Mouse (Mus musculus) kidney, adult 8-10 months (tissue): ENCODE results near the gene Dennd2a.

Experiments used
- DNase-seq, 2 experiments: peaks; one replicate each; pipeline ENCODE4 v3.0.0; 2022

Gene Dennd2a

DNA sequence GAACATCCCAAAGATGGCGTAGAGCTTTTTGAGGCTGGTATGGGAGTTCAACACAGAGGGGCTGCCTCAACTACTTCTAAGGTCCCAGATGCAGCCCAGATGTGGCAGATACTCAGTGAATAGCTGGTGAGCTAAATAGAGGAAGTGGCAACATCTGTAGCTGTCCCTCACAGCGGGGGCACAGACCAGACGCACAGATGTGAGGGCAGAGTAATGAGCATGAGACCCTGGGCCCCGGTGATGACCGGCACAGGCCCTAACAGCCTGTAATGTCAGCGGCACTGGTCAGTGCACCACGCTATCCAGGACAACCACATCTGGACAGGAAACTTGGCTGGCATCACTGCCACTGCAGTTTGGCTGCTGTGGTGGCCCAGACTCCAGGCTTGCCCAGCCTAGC is 54.2 kb downstream of the Dennd2a start:
- DNase-seq: no peak

- no peak for DNase-seq
These were observed 60.5 kb downstream of the Dennd2a start for GRCm38 (mm10) chr6:39497165-39497564.

GRCm38 (mm10) chr6:39493129-39493714 is 64.4 kb downstream of the Dennd2a start:
- DNase-seq: peak in 1 of 2 experiments; percentile 5

GRCm38 (mm10) chr6:39492161-39492560 is 65.5 kb downstream of the Dennd2a start:
- no peak for DNase-seq

DNA sequence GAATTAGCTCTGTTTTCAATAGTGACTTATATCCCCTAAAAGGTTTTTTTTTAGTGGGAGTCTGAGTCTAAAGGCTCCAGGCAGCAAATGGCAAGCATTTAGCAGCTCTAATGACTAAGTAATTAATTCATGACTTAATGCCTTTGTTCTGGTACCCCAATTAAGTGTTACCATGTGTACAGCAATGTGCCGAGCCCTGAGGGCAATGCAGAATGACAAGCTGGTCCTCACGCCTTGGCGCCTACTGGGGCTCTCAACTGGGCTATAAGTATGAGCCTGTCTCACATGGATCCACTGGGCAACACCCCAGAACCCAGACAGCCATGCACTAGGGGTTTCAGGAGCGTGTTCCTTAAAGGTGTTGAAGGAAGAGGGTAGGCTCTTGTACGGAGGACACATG is 66.5 kb downstream of the Dennd2a start:
- DNase-seq: no peak

DNA sequence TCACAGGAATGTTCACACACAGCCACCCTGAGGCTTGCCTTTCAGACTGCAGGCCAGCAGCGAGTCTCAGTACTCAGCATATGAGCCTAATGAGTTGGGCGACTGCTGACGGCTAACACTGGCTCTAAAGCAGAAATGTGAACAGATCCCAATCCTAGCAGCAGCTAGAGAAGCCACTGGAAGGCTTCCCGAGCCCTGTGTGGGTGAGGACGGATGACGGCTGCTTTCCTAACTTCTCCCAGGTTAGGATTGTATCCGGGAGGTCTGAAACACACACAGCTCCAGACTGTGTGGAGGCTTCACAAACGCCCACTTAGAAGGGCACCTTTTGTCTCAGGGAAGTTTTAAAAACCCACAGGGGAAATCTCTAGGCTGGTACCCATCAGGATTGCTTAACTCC is 69.4 kb downstream of the Dennd2a start:
- DNase-seq: no peak

DNA sequence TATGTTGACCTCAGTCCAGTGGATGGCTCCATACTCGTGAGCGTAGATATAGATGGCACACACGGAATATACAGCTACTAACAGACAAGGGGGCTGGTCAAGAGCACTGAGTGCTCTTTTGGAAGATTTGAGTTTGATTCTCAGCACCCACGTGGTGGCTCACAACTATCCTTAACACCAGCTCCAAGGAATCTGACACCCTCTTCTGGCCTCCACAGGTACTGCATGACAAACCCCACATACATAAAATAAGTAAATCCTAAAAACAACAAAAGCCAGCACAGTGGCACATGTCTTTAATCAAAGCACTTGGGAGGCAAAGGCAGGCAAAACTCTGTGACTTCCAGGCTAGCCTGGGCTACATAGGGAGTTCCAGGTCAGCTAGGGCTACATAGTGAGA is 74.0 kb downstream of the Dennd2a start:
- DNase-seq: no peak

- no peak for DNase-seq
These were observed 79.0 kb downstream of the Dennd2a start for GRCm38 (mm10) chr6:39478509-39479150.

- DNase-seq: no peak
These were observed 81.0 kb downstream of the Dennd2a start for GRCm38 (mm10) chr6:39476617-39477016.

- no peak for DNase-seq
These were observed 83.2 kb downstream of the Dennd2a start for GRCm38 (mm10) chr6:39474424-39474823.

GRCm38 (mm10) chr6:39472837-39473236 is 84.8 kb downstream of the Dennd2a start:
- no peak for DNase-seq

GRCm38 (mm10) chr6:39472271-39472670 is 85.4 kb downstream of the Dennd2a start:
- no peak for DNase-seq

DNA sequence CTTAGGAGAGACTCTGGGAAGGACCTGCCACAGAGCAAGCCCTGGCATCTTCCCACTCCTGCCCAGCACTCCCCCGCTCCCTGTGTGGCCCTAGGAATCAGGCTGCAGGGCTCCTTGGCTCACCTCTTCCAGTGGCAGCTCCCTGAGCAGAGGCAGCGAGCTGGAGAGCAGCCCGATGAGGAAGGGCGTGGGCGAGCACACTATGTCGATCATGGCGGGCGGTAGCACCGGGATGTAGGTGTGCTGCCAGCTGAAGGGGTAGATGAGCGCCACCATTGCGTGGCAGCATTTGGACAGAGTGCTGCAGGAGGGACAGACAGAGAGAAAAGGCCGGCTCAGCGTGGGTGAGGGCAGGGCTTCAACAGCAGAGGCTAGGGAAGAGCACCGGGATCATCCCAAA is 87.6 kb downstream of the Dennd2a start:
- no peak for DNase-seq

GRCm38 (mm10) chr6:39469427-39469826 is 88.2 kb downstream of the Dennd2a start:
- no peak for DNase-seq

DNA sequence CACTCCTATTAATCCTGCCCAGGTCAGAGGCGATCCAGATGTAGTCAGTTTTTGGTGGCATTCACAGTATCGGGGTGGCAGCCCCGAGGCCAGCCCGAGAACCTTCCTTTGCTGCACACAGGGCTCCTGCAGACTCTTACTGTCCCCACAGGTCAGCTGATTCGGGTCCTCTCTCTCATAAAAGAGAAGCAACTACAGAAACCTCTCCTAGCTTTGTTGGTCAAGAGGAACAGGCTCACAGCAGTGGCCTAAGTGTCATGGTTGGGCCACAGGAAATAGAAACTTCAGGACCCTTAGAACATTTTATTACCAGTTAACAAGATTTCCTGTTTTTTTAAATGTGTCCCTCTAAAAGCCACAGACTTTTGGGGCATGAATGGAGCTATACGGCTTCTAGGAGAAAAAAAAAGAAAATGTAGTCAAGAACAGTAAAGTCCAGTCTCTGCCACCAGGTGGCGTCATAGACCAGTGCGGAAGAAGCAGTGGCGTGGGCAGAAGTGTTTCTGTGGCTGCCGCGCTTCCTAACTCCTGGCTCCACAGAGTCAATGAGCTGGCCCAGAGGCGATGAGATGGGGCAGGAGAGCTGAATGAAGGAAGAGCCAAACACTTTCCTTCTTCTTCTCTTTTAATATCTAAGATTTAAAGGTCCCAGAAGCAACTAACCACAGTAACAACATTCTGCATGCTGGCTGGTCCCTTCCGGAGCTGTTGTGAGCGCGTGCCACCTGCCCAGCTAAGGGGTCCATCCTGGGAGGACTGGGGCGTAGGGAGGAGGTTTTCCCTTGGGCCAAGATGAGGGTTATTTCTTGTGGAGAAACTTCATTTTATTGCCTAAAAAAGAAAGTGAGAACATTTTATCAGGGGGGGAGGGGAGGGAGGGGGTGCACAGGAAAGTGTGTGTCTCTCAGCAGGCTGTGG is 94.8 kb downstream of the Dennd2a start:
- peak; percentile 41 to 82 for DNase-seq

DNA sequence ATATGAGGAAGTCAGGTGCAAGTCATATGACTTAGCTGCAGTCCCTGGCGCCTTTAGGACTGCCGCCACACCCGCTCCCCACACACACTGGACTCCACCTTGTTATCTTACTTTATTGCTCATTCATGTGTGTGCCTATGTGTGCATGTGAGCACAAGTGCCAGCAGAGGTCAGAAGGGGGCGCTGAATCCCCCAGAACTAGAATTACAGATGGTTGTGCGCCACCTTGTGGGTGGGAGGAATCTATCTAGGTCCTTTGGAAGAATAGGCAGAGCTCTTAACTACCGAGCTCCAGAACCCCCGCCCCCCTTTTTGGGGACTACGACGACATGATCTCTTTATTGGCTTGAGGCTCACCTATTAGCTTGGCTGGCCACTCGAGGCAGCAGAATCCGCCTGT is 97.6 kb downstream of the Dennd2a start:
- DNase-seq: no peak

DNA sequence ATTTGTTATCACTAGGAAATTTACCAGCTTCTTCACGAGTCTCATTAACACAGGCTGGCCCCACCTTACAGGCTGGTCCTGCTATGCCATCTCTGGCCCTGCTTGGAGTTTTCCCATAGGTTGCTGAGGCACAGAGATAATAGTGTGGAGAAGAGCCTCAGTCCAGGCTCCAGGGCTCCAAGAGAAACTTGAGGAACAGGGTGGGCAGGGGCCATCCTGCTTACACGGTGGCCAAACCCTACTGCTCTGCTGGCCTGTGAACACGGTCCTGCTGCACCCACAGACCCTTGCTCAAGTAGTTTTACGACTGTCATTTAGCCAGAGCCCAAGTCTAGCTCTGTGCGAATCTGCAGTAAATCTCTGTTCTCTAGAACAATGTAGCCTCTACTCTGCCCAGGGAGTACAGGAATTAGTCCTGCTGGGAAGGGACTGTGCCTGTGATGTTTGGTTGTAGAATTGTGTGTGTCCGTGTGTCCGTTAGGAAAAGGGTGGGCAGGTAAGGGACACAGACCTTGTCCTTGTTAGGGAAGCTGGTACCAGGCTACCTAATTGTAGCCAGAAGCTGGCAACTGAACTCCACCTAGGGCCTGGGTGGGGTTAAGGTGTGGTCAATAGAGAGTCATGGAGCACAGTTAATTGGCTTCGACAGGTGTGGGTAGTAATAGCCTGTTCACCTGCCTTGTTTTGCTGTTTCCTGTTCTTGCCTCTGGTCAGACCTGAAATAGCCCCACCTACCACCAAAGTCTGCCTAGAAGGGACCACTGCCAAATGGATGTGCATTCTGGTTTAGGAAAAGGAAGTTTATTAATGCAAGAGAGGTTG is 102.1 kb downstream of the Dennd2a start:
- no peak for DNase-seq

DNA sequence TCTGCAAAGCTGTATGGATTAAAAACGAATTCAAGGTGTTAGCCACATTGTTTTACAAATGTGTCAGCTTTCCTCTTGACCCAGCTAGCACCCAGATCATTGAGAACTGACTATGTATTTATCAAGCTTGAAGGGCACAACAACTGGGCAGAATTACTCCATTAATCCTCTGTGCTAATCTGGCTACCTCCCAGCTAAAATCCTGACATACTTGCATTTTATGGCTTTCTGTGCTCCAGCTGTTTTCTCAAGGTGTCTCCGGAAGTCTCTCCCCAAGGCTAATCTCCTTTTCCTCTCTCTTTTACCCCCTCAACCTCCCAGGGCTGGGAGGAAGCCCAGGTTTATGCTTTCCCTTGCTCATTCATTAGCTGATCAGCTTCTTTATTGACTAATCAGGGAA is 103.1 kb downstream of the Dennd2a start:
- no peak for DNase-seq

DNA sequence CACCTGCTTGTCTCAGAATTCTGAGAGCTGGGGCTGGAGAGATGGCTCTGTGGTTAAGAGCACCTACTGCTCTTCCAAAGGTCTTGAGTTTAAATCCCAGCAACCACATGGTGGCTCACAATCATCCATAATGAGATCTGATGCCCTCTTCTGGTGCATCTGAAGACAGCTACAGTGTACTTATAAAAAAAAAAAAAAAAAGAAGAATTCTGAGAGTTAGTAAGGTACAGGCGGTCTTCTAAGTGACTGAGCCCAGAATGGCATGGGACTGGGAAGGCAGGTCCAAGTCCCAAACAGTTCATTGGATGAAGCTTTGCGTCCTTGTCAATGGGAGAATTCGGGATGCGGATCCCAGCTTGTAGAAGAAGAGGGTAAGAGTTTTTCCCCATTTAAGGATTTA is 104.1 kb downstream of the Dennd2a start:
- no peak for DNase-seq

- DNase-seq: no peak
These were observed 106.6 kb downstream of the Dennd2a start for GRCm38 (mm10) chr6:39451033-39451432.

DNA sequence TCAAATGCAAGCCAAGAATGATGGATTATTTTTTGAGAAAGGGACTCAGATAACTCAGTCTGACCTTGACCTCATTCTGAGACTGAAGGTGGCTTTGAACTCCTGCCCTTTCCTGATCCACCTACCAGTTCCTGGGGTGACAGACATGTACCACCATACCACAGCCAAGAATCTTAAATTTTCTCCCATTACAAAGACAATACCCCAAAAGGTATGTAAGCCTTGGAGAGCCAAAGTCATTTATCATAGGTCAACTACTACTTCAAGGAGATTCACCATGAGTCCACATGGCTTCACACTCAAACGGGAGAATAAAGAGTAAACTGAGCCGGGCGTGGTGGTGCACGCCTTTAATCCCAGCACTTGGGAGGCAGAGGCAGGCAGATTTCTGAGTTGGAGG is 107.1 kb downstream of the Dennd2a start:
- DNase-seq: no peak

GRCm38 (mm10) chr6:39447429-39448185 is 110.1 kb downstream of the Dennd2a start:
- DNase-seq: no peak
